Mouse (Mus musculus) hindbrain, embryonic 15.5 days (tissue): Measurements from ENCODE around the gene Taf12. TPM values are rescaled to one million over a fixed set of nuclear protein-coding genes. Genes with fewer than 3 reads are reported as not detected.
"Not testable (repeated sequence)": the region's sequence is repeated elsewhere in the genome, so short reads cannot be mapped to it uniquely, and the experiment has no call there.

Experiments used
- ATAC-seq: fragments of 200-750 bp; cut with Nextera tagmentation; 2 replicates; pipeline ENCODE4 v1.8.0; 2017; ENCODE audit warnings: low read depth, moderate number of reproducible peaks, moderate TSS enrichment; ENCODE audit not compliant: low FRiP score
- H3K27ac ChIP-seq: fragments of 300-500 bp; sonication (generic); replicated peaks from 2 replicates; pipeline ENCODE4 v1.5.1; 2015; ENCODE audit warnings: mild to moderate bottlenecking, inconsistent platforms
- H3K27me3 ChIP-seq: fragments of 300-500 bp; sonication (generic); 2 replicates; pipeline ENCODE4 v1.6.1; 2015; ENCODE audit warnings: control low read depth, inconsistent platforms
- H3K36me3 ChIP-seq: fragments of 300-500 bp; sonication (generic); 2 replicates; pipeline ENCODE4 v1.6.1; 2015; ENCODE audit warnings: control low read depth, inconsistent platforms
- H3K4me1 ChIP-seq: fragments of 300-500 bp; sonication (generic); replicated peaks from 2 replicates; pipeline ENCODE4 v1.6.1; 2015; ENCODE audit warnings: control low read depth, inconsistent platforms
- H3K4me2 ChIP-seq: fragments of 300-500 bp; sonication (generic); 2 replicates; pipeline ENCODE4 v1.6.1; 2015; ENCODE audit warnings: moderate library complexity, mild to moderate bottlenecking, inconsistent platforms
- H3K4me3 ChIP-seq: fragments of 300-500 bp; sonication (generic); 2 replicates; pipeline ENCODE4 v1.5.1; 2015; ENCODE audit warnings: mild to moderate bottlenecking, inconsistent platforms
- H3K9ac ChIP-seq: fragments of 300-500 bp; sonication (generic); 2 replicates; pipeline ENCODE4 v1.6.1; 2015; ENCODE audit warnings: inconsistent platforms
- H3K9me3 ChIP-seq: fragments of 300-500 bp; sonication (generic); 2 replicates; pipeline ENCODE4 v1.6.1; 2016; ENCODE audit warnings: control low read depth, inconsistent platforms
- WGBS: fragments of 180-500 bp; shearing (Covaris S2); methylation state at CpG from one replicate; pipeline ENCODE4 v1.1.7; 2015; 5-methylcytosine and 5-hydroxymethylcytosine counted together
- polyA plus RNA-seq: library from polyadenylated mRNA; unstranded; fragments of >200 nt; fragmentation: Nextera tagmentation; extraction: Ambion mirVana; gene quantifications from 2 replicates; pipeline ENCODE4 v1.2.1, GENCODE M21; 2015

Taf12 gene
- polyA plus RNA-seq, 1 experiment from 2014 or later: 42.3 TPM

GRCm38 (mm10) chr4:132303484-132303883 lies 29.3 kb downstream of the Taf12 start:
- H3K36me3 ChIP-seq, ATAC-seq, H3K27me3 ChIP-seq, H3K9me3 ChIP-seq, H3K27ac ChIP-seq: not testable (repeated sequence)
- peaks cover 11% of the 10 kb centered on the region for H3K4me1 ChIP-seq
- WGBS: 51% methylated on average over 6 of the region's 6 CpGs
- H3K9ac ChIP-seq: peak overlapping the region; percentile 52
- H3K4me3 ChIP-seq: peak overlapping the region; percentile 47
- H3K4me2 ChIP-seq: peak overlapping the region; percentile 77

GRCm38 (mm10) chr4:132305276-132305675 lies 31.1 kb downstream of the Taf12 start:
- no peak overlapping the region for H3K4me2 ChIP-seq
- no peak overlapping the region for H3K27ac ChIP-seq
- peaks cover 18% of the 10 kb centered on the region for H3K4me1 ChIP-seq
- no peak for ATAC-seq
- no peaks in the 10 kb centered on the region for H3K27me3 ChIP-seq
- H3K4me3 ChIP-seq: no peak overlapping the region
- peaks cover 6% of the 10 kb centered on the region for H3K36me3 ChIP-seq
- 87% methylated on average over 8 of the region's 8 CpGs for WGBS
- H3K9me3 ChIP-seq: no peaks in the 10 kb centered on the region
- no peak overlapping the region for H3K9ac ChIP-seq

DNA sequence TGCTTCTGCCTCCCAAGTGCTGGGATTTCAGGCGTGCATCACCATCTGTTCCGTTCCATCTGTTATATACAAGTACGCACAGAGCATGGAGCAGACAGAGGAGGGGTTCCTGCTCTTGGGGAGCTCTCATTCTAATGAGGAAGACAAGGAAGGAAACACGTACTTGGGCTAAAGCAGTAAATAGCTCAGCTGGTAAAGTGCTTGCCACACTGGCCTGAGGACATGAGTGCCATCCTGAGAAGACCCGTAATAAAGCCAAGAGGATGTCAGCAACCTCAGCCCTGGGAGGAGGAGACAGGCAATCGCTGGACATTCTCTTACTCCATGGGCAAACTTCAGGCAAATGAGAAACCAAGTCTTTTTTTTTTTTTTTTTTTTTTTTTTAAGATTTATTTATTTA lies 31.8 kb downstream of the Taf12 start:
- Histone ChIP-seq H3K9ac (no peak overlapping the region), H3K27ac (no peak overlapping the region), H3K9me3 (no peaks in the 10 kb centered on the region), H3K4me2 (no peak overlapping the region), H3K27me3 (no peaks in the 10 kb centered on the region), H3K4me3 (no peak overlapping the region), H3K4me1 (peaks cover 23% of the 10 kb centered on the region), H3K36me3 (peaks cover 13% of the 10 kb centered on the region)
- 76% methylated on average over 6 of the region's 6 CpGs for WGBS
- ATAC-seq: no peak

DNA sequence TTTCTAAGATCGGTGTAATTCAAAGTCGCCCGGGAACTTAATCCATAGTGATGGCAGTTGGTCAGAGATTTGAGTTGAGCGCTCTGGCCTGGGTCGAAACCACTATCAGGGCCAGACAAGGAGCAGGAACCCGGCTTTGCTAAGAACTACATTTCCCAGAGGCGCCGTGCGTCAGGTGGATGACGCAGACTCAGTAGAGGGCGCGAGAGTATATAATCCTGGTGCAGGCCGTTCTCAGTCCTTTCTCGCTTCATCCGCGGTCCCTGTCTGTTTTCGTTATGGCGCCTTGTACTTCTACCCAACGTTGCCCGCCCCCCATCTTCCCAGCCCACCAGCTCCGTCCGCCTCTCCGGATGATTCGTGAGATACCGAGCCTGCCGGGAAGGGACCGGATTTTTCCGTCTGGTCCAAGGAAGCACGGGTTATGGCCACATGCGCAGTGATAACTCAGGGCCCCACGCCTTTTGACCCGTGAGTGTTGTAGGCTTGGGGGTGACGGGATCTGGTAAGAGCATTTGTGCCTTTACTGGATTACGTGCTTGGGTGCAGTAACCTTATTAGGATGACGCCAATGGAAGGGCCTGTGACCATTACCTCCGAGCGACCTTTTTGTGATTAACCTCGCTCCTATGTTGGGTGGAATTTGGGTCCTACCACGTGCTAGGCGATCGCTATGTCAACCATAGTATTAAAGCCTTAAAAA lies 34.4 kb downstream of the Taf12 start:
- under 1% methylated on average over 41 of the region's 41 CpGs for WGBS
- Histone ChIP-seq H3K4me2 (peak overlapping the region; percentile 59), H3K9ac (peak overlapping the region; percentile 81)

DNA sequence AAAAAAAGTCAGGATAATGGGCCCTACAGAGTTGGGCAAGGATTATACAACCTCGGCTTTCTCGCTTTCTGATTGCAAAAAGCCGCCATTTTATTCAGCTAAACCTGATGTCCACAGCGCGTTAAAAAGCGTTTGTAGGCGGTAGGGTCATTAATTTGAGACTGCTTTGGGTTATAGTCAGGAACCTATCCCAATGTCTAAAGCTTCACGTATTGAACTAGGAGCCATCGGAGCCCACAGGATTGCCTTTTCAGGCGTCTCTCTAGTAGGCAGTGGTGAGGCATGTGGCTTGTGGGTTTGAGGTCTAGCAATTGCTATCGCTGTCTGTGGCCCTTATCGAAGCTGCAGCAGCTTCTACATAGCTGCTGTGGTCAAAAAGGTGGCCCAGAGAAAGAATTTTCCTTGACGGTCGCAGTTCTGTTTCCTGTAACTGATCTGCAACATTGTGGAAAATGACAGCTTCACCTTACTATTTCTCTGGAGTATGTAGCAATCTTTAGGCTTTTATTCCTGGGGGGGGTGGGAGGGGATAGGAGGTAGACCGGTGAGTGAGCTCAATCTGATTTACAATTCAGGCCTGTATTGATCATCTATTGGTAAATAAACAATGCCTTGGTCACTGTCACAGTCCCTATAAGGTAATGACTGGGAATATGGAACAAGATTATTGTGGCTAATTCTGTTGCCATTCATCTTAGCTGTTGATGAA lies 35.1 kb downstream of the Taf12 start:
- no peak for ATAC-seq
- Histone ChIP-seq H3K4me3 (peak overlapping the region; percentile 70), H3K36me3 (peaks cover 40% of the 10 kb centered on the region), H3K27me3 (no peaks in the 10 kb centered on the region), H3K9me3 (no peaks in the 10 kb centered on the region), H3K4me1 (peaks cover 12% of the 10 kb centered on the region), H3K27ac (peak overlapping the region; percentile 92), H3K4me2 (peak overlapping the region; percentile 59), H3K9ac (peak overlapping the region; percentile 81)
- WGBS: under 1% methylated on average over 15 of the region's 15 CpGs

More for the DNA sequence above, 34.4 kb downstream of the Taf12 start:
- Histone ChIP-seq H3K36me3 (peaks cover 35% of the 10 kb centered on the region), H3K4me3 (peak overlapping the region; percentile 70), H3K27me3 (no peaks in the 10 kb centered on the region), H3K27ac (peak overlapping the region; percentile 92), H3K9me3 (no peaks in the 10 kb centered on the region), H3K4me1 (peaks cover 12% of the 10 kb centered on the region)
- peak; percentile 93 for ATAC-seq

DNA sequence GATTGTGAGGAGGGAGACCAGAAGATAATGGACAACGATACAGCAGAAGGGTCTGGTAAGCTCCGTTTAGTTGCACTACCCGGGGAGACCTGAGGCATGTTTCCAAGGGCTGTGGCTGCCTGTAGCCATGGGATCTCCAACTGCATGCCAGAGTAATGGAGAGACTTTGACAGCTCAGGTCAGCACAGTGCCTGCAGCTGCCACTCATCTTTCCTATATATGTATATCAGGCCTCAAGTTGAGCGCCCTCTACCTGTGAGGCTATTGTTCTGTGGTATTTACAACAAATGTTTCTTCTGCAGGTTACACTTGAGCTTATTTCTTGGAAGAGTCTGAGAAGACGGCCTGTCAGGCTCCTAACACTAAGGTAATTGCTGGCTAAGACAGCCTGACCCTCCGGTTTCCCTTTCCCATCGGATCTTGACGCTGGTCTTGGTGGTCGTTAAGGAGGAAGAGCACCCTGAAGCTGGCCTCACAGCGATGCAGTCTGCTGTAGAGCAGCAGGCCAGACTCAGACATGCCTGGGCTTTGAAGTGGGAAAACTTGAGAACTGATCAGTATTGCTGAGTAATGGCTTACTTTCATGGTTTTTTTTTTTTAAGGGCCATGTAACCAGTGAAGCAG lies 35.8 kb downstream of the Taf12 start:
- Histone ChIP-seq H3K4me3 (peak overlapping the region; percentile 70), H3K4me1 (peaks cover 12% of the 10 kb centered on the region), H3K9me3 (no peaks in the 10 kb centered on the region), H3K4me2 (peak overlapping the region; percentile 59), H3K27ac (peak overlapping the region; percentile 92), H3K27me3 (no peaks in the 10 kb centered on the region), H3K9ac (peak overlapping the region; percentile 81), H3K36me3 (peaks cover 42% of the 10 kb centered on the region)
- WGBS: 27% methylated on average over 10 of the region's 10 CpGs
- ATAC-seq: no peak

GRCm38 (mm10) chr4:132311209-132311608 lies 37.0 kb downstream of the Taf12 start:
- H3K9me3 ChIP-seq: no peaks in the 10 kb centered on the region
- H3K9ac ChIP-seq: no peak overlapping the region
- WGBS: 39% methylated on average over 1 of the region's 1 CpGs
- no peak overlapping the region for H3K27ac ChIP-seq
- no peak for ATAC-seq
- peaks cover 12% of the 10 kb centered on the region for H3K4me1 ChIP-seq
- peaks cover 48% of the 10 kb centered on the region for H3K36me3 ChIP-seq
- H3K4me2 ChIP-seq: no peak overlapping the region
- no peaks in the 10 kb centered on the region for H3K27me3 ChIP-seq
- H3K4me3 ChIP-seq: no peak overlapping the region

GRCm38 (mm10) chr4:132311801-132312200 lies 37.6 kb downstream of the Taf12 start:
- Histone ChIP-seq H3K4me3 (no peak overlapping the region), H3K27ac (no peak overlapping the region), H3K9ac (no peak overlapping the region), H3K9me3 (no peaks in the 10 kb centered on the region), H3K4me1 (peaks cover 12% of the 10 kb centered on the region), H3K4me2 (no peak overlapping the region), H3K27me3 (no peaks in the 10 kb centered on the region), H3K36me3 (peaks cover 54% of the 10 kb centered on the region)
- no peak for ATAC-seq
- 56% methylated on average over 3 of the region's 3 CpGs for WGBS

GRCm38 (mm10) chr4:132312627-132313026 lies 38.5 kb downstream of the Taf12 start:
- Histone ChIP-seq H3K4me1 (peaks cover 12% of the 10 kb centered on the region), H3K27ac (no peak overlapping the region), H3K27me3 (no peaks in the 10 kb centered on the region), H3K9me3 (no peaks in the 10 kb centered on the region), H3K9ac (no peak overlapping the region), H3K4me3 (no peak overlapping the region), H3K36me3 (peaks cover 62% of the 10 kb centered on the region), H3K4me2 (no peak overlapping the region)
- 87% methylated on average over 5 of the region's 5 CpGs for WGBS
- no peak for ATAC-seq

- H3K27ac ChIP-seq: no peak overlapping the region
- WGBS: 88% methylated on average over 8 of the region's 8 CpGs
- H3K9me3 ChIP-seq: no peaks in the 10 kb centered on the region
- H3K36me3 ChIP-seq: peaks cover 76% of the 10 kb centered on the region
- H3K9ac ChIP-seq: no peak overlapping the region
- no peak overlapping the region for H3K4me2 ChIP-seq
- H3K4me1 ChIP-seq: peaks cover under 1% of the 10 kb centered on the region; the same call in 1 of the 2 replicates
- ATAC-seq: no peak
- H3K27me3 ChIP-seq: no peaks in the 10 kb centered on the region
- no peak overlapping the region for H3K4me3 ChIP-seq
Measured at GRCm38 (mm10) chr4:132315711-132316110, 41.5 kb downstream of the Taf12 start.

DNA sequence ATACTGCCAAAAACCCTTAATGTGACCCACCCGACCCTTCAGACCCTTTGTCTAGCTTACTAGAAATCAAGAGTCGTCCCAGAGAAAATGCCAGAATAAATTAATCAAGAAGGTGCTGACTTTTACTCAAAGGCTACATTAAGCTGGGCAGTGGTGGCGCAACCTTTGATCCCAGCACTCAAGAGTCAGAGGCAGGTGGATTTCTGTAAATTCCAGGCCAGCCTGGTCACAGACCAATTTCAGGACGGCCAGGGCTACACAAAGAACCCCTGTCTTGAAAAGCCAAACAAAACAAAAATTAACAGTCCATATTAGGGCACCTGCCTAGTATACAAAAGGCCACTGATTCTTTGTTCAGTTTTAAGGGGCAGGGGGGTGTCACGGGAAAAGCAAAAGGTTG lies 52.3 kb downstream of the Taf12 start:
- WGBS: 75% methylated on average over 5 of the region's 5 CpGs
- H3K4me1 ChIP-seq: peaks cover 19% of the 10 kb centered on the region
- H3K36me3 ChIP-seq: peaks cover 26% of the 10 kb centered on the region
- H3K9me3 ChIP-seq: no peaks in the 10 kb centered on the region
- no peaks in the 10 kb centered on the region for H3K27me3 ChIP-seq
- H3K9ac ChIP-seq: no peak overlapping the region
- no peak for ATAC-seq
- no peak overlapping the region for H3K4me2 ChIP-seq
- H3K4me3 ChIP-seq: no peak overlapping the region
- H3K27ac ChIP-seq: no peak overlapping the region

DNA sequence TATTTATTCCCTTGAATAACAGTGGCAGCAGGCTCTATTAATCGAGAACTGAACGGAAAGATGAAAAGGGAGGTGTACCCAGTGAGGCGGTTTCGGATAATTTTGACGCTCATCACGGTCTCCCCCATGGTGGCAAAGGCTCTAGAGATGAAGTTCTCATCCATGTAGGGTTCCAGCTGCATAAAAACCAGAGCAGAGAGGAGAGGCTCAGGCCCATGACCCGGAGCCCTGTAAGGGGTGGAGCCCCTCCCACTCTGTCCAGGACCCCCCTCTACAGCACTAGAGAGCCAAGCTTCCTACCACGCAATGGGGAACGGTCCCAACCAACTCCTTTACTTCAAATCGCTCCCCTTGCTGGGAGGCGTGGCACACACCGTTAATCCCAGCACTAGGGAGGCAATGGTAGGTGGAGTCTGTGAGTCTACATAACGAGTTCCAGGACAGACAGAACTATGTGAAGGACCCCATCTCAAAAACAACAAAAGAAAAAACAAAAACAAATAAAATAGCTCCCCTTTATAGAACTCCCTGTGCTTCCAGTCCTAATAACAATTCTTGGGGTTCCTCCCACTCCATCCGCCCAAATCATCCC lies 54.3 kb downstream of the Taf12 start:
- Histone ChIP-seq H3K9ac (peak overlapping the region; percentile 93), H3K9me3 (no peaks in the 10 kb centered on the region), H3K4me1 (peaks cover 19% of the 10 kb centered on the region), H3K36me3 (peaks cover 25% of the 10 kb centered on the region), H3K4me3 (peak overlapping the region; percentile 78), H3K27ac (peak overlapping the region; percentile 80), H3K4me2 (peak overlapping the region; percentile 82), H3K27me3 (no peaks in the 10 kb centered on the region)
- 49% methylated on average over 14 of the region's 14 CpGs for WGBS
- no peak for ATAC-seq
